ENCODE assay signal across 18 mouse cellular contexts in genomic region chr1:33096851-33097250, GRCm38 (mm10).
"Had no signal": no experiment of that assay in that cellular context is flagged by ENCODE, and none has a peak within 500 bp of the region (broad histone marks: within the 10 kb centered on the region; RNA-seq: fewer than 3 reads in every experiment).

No protein-coding gene starts in this region.

- H3K4me3 ChIP-seq: midbrain, embryonic 10.5 days; midbrain, embryonic 12.5 days; myocyte; neural tube, embryonic 13.5 days; neural tube, embryonic 15.5 days had no signal

- H3K4me2 ChIP-seq: lung, embryonic 14.5 days; midbrain, embryonic 12.5 days; neural tube, embryonic 13.5 days; neural tube, embryonic 15.5 days had no signal

- H3K27me3 ChIP-seq: midbrain, embryonic 12.5 days; neural tube, embryonic 13.5 days; neural tube, embryonic 15.5 days had no signal

- ATAC-seq: midbrain, embryonic 16.5 days had no signal

- DNase-seq: lung, adult 18-20 months; lung, embryonic 14.5 days; lung, postnatal 4 days; midbrain, embryonic 14.5 days; retina, postnatal 1 day; right cerebral cortex, adult 18-20 months; right cerebral cortex, postnatal 25 days; right cerebral cortex, postnatal 4 days; spleen, adult 18-20 months; thymus, adult 18-20 months; thymus, postnatal 14 days; thymus, postnatal 36 days had no signal

- H3K36me3 ChIP-seq: midbrain, embryonic 10.5 days; midbrain, embryonic 12.5 days; neural tube, embryonic 13.5 days; neural tube, embryonic 15.5 days had no signal

- H3K4me1 ChIP-seq: midbrain, embryonic 10.5 days; midbrain, embryonic 12.5 days; neural tube, embryonic 13.5 days; neural tube, embryonic 15.5 days had no signal

- H3K9ac ChIP-seq: lung, embryonic 14.5 days; midbrain, embryonic 12.5 days; neural tube, embryonic 13.5 days; neural tube, embryonic 15.5 days had no signal

- H3K27ac ChIP-seq: midbrain, embryonic 10.5 days; midbrain, embryonic 12.5 days; neural tube, embryonic 13.5 days; neural tube, embryonic 15.5 days had no signal

- H3K9me3 ChIP-seq: midbrain, embryonic 10.5 days; midbrain, embryonic 12.5 days; neural tube, embryonic 13.5 days; neural tube, embryonic 15.5 days had no signal
